Mouse (Mus musculus) liver, postnatal 0 days (tissue): ENCODE data around the gene Ddx39b.

ENCODE experiments used
- CTCF ChIP-seq: sonication (generic); IDR thresholded peaks from 2 replicates; pipeline ENCODE4 v1.5.1; 2016; ENCODE audit warnings: antibody characterized with exemption, low read depth
- EP300 ChIP-seq: IDR thresholded peaks from 2 replicates; pipeline ENCODE4 v1.6.1; 2016; ENCODE audit warnings: antibody characterized with exemption, low read depth, mild to moderate bottlenecking

DNA sequence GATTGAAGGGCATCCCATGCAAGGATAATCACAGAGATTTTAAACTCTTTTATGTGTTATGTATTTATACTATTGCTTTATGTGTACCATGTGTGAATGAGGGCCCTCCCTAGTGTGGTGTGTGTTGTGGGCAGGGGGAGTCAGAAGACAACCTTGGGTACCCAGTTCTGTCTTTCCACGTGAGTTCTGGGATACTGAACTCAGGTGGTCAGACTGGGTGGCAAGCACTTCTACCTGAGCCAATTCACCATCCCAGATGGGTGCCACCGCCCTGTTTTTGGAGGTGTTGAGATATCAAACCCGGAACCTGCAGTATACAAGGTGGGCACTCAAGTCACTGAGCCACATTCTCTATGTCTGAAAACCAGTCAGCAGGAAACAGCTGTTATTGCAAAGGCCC, 30.7 kb downstream of the Ddx39b start:
- TF ChIP-seq CTCF (no peak), EP300 (no peak)
